Mouse (Mus musculus) limb, embryonic 15.5 days (tissue): ENCODE measurements around the gene Stn1. TPM values are rescaled to one million over a fixed set of nuclear protein-coding genes. Genes with fewer than 3 reads are reported as not detected.

Experiments used
- ATAC-seq: fragments of 200-750 bp; cut with Nextera tagmentation; 2 replicates; pipeline ENCODE4 v1.8.0; 2017; ENCODE audit warnings: low read depth, moderate TSS enrichment; ENCODE audit not compliant: insufficient number of reproducible peaks, low FRiP score, low TSS enrichment
- H3K27ac ChIP-seq: fragments of 300-500 bp; sonication (generic); 2 replicates; pipeline ENCODE4 v1.5.1; 2015; ENCODE audit warnings: moderate library complexity, mild to moderate bottlenecking, inconsistent platforms
- H3K27me3 ChIP-seq: fragments of 300-500 bp; sonication (generic); 2 replicates; pipeline ENCODE4 v1.6.1; 2015; ENCODE audit warnings: inconsistent platforms
- H3K36me3 ChIP-seq: fragments of 300-500 bp; sonication (generic); 2 replicates; pipeline ENCODE4 v1.6.1; 2015; ENCODE audit warnings: inconsistent platforms
- H3K4me1 ChIP-seq: fragments of 300-500 bp; sonication (generic); 2 replicates; pipeline ENCODE4 v1.6.1; 2015; ENCODE audit warnings: inconsistent platforms
- H3K4me2 ChIP-seq: fragments of 300-500 bp; sonication (generic); 2 replicates; pipeline ENCODE4 v1.6.1; 2015; ENCODE audit warnings: mild to moderate bottlenecking, inconsistent platforms
- H3K4me3 ChIP-seq: fragments of 300-500 bp; sonication (generic); 2 replicates; pipeline ENCODE4 v1.5.1; 2015; ENCODE audit warnings: mild to moderate bottlenecking, inconsistent platforms
- H3K9ac ChIP-seq: fragments of 300-500 bp; sonication (generic); 2 replicates; pipeline ENCODE4 v1.6.1; 2015; ENCODE audit warnings: inconsistent platforms
- H3K9me3 ChIP-seq: fragments of 300-500 bp; sonication (generic); 2 replicates; pipeline ENCODE4 v1.6.1; 2016; ENCODE audit warnings: inconsistent platforms
- WGBS: fragments of 180-500 bp; shearing (Covaris S2); methylation state at CpG from one replicate; pipeline ENCODE4 v1.1.7; 2015; 5-methylcytosine and 5-hydroxymethylcytosine counted together
- polyA plus RNA-seq: library from polyadenylated mRNA; unstranded; fragments of >200 nt; fragmentation: Nextera tagmentation; extraction: Ambion mirVana; gene quantifications from 2 replicates; pipeline ENCODE4 v1.2.1, GENCODE M21; 2015

Stn1 gene
- polyA plus RNA-seq, 1 experiment from 2014 or later: 52.2 TPM

DNA sequence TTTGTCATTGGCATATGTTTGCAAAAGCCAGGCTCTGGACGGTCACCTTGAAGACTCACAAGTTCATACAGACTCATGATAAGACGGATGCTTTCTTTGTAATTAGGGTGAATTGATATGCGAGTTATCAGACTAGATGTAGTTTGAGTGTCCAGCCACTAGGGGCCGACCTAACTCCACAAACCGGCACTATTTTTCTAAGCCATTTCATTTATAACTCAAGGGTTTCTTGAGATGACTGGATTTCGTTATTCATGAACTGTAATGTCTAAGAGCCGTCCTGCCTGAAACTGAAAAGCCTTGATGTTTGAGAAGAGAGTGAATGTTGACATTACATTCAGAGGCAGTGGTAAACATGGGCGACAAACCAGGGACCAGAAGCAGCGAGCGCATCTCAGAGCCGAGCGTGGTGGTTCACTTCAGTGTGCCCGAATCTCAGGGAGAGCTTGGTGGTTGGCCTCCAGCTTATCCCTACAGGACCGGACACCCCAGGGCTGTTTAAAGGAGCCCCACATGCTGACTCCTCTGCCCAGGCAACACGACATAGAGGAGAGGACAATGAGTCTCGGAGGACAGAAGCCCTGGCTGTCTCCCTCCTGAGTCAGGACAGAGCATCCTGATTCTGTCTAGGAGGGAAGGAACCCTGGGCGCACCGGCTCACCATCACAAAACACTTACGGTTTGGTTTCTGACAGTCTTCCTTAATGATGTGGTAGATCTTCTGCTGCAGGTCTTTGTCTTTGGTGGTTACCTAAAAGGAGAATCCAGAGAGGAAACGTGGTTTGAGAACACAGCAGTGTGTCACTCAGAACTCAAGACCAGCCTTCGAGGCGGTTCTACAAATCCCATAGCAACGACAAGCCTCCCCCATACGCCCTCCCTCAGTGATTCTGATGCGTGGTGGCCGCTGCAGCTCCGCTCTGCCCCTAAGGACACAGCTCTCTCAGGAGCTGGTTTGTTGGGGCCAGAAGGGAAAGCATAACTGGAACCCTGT lies 29.9 kb downstream of the Stn1 start:
- H3K4me1 ChIP-seq: peaks cover 16% of the 10 kb centered on the region
- H3K4me3 ChIP-seq: no peak overlapping the region
- 58% methylated on average over 27 of the region's 27 CpGs for WGBS
- no peaks in the 10 kb centered on the region for H3K27me3 ChIP-seq
- H3K36me3 ChIP-seq: peaks cover 28% of the 10 kb centered on the region
- H3K9me3 ChIP-seq: no peaks in the 10 kb centered on the region
- no peak for ATAC-seq
- H3K27ac ChIP-seq: peak overlapping the region; percentile 62
- no peak overlapping the region for H3K4me2 ChIP-seq
- no peak overlapping the region for H3K9ac ChIP-seq

DNA sequence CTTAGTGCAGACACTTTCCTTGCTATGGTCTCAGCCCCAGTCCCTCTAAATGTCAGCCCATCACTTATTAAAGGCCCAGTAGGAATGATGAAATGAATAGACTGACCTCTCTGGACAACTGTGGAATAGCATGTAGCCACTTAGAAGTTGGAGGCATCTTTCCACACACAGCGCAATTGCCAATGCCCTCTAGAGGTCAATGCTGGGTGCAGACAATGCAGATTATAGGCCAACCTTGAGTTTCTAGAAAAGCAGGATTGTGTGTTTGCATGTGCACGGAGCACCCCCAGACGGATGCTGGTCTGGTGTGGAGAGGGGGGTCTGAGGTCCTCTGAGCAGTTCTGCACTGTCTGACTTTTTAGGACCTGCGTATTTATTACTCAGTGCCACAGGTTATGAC lies 33.7 kb downstream of the Stn1 start:
- Histone ChIP-seq H3K36me3 (peaks cover 14% of the 10 kb centered on the region), H3K4me2 (no peak overlapping the region), H3K27ac (no peak overlapping the region), H3K4me3 (no peak overlapping the region), H3K9me3 (no peaks in the 10 kb centered on the region), H3K4me1 (peaks cover 25% of the 10 kb centered on the region), H3K27me3 (no peaks in the 10 kb centered on the region), H3K9ac (no peak overlapping the region)
- 76% methylated on average over 4 of the region's 4 CpGs for WGBS
- ATAC-seq: no peak

DNA sequence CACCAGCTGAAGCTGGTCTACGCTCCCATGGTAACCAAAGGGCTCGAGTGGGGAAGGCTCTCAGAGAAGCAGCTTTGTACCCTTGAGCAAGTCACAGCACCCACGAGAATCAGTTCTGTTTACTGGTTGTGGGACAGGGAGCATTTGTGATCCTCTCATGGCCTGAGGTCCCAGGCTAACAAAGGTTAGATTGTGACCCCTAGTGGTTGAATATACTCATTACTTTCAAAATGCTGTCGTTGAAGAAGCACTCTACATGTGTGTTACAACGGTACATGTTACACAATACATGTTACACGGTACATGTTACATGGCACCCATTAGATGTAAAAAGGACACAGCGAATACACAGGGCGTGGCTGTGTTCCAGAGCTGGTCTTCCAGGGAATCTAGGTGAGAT lies 34.7 kb downstream of the Stn1 start:
- H3K9me3 ChIP-seq: no peaks in the 10 kb centered on the region
- no peak overlapping the region for H3K4me3 ChIP-seq
- no peak overlapping the region for H3K9ac ChIP-seq
- WGBS: 69% methylated on average over 8 of the region's 8 CpGs
- peaks cover 24% of the 10 kb centered on the region for H3K4me1 ChIP-seq
- no peak overlapping the region for H3K4me2 ChIP-seq
- ATAC-seq: no peak
- H3K36me3 ChIP-seq: peaks cover 14% of the 10 kb centered on the region
- H3K27me3 ChIP-seq: no peaks in the 10 kb centered on the region
- no peak overlapping the region for H3K27ac ChIP-seq

DNA sequence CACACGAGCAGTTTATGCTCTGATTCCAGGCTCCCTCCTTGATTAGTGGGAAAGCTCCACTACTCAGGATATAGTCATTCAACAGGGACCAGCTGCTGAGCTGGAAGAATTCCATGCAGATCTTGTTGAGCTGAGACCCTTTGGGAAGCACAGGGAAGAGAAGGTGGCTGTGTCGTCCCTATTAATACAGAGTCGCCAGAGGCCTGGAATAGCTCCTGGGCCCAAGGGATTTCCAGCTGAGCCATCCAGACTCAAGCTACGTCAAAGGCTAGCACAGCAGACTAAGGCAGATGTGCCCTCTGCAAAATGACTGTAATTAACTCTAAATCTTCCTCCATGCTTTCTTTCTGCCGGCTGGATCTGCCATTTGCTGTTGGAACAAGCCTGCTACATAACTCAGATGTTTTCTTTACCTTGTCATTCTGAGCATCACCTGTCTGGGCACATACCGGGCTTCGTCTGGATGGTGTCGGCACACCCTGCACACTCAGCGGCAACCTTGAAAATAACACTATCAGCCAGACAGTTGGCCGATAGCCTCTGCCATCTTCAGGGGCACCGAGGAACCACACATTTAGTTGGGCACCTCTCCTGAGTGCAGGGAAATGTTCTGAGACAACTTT lies 36.8 kb downstream of the Stn1 start:
- H3K4me3 ChIP-seq: no peak overlapping the region
- peaks cover 8% of the 10 kb centered on the region for H3K36me3 ChIP-seq
- H3K9ac ChIP-seq: no peak overlapping the region
- peak overlapping the region; percentile 75 for H3K27ac ChIP-seq
- ATAC-seq: no peak
- no peaks in the 10 kb centered on the region for H3K9me3 ChIP-seq
- H3K4me1 ChIP-seq: peaks cover 27% of the 10 kb centered on the region
- H3K4me2 ChIP-seq: no peak overlapping the region
- WGBS: 56% methylated on average over 11 of the region's 11 CpGs
- no peaks in the 10 kb centered on the region for H3K27me3 ChIP-seq

DNA sequence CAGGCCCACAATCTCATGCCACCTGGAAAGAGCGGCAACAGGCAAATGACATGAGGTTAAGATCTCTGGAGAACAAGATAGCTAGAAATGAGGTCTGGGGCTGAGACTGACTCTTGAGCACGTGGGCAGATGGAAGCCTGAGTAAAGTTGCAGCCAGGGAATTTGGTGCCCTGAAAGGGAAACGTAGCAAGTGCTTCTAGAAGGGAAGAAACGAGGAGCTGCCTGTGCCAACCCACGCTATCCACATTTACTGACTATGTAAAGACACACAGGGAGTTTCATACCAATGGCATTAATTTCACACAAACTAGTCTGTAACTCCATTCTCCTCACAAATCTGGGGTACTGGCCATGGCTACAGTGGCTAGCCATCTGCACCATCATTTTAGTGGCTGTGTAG lies 37.5 kb downstream of the Stn1 start:
- Histone ChIP-seq H3K4me3 (no peak overlapping the region), H3K36me3 (peaks cover 3% of the 10 kb centered on the region), H3K9ac (no peak overlapping the region), H3K4me1 (peaks cover 27% of the 10 kb centered on the region), H3K9me3 (no peaks in the 10 kb centered on the region), H3K4me2 (no peak overlapping the region), H3K27me3 (no peaks in the 10 kb centered on the region), H3K27ac (peak overlapping the region; percentile 64; the same call in 1 of the 2 replicates)
- 72% methylated on average over 5 of the region's 5 CpGs for WGBS
- ATAC-seq: no peak

DNA sequence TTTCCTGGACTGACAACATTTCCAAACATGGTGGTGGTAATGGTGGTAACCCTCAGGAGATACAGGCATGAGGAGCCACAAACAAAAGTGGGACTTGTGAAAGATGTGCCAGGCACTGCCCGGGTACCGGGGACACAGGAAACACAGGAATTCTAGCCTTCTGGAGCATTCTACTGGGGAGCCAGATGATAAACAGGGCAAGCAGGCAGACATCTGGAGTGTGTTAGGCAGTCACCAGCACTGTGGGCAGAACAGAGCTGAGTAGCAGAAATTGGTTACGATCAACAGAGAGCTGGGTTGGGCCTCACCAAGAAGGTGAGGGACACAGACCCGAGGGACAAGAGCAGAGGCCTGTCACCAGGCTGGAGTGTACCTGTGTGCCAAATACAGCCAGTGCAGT lies 38.4 kb downstream of the Stn1 start:
- H3K9me3 ChIP-seq: no peaks in the 10 kb centered on the region
- H3K4me1 ChIP-seq: peaks cover 27% of the 10 kb centered on the region
- H3K27ac ChIP-seq: peak overlapping the region; percentile 64
- H3K36me3 ChIP-seq: peaks cover 3% of the 10 kb centered on the region
- no peak overlapping the region for H3K9ac ChIP-seq
- no peak for ATAC-seq
- no peak overlapping the region for H3K4me2 ChIP-seq
- no peak overlapping the region for H3K4me3 ChIP-seq
- no peaks in the 10 kb centered on the region for H3K27me3 ChIP-seq
- WGBS: 26% methylated on average over 4 of the region's 4 CpGs

DNA sequence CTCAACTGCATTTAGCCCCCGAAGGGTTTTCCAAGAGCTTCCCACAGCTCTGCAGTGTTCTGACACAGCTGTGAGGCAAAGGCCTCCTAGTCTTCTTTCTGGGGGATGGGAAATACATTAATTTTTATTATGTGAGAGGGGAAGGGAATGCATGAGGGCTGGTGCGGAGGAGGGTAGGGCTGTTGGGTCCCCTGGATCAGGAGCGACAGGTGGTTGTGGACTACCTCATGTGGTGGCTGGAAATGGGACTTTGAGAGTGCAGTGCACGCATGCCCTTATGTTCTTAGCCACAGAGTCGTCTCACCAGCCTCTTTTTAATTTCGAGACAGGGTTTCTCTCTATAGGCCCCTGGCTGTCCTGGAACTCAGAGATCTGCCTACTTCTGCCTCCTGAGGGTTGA lies 39.6 kb downstream of the Stn1 start:
- Histone ChIP-seq H3K9ac (no peak overlapping the region), H3K36me3 (no peaks in the 10 kb centered on the region; the same call in 1 of the 2 replicates), H3K4me3 (no peak overlapping the region), H3K27ac (peak overlapping the region; percentile 6; the same call in 1 of the 2 replicates), H3K9me3 (no peaks in the 10 kb centered on the region), H3K27me3 (no peaks in the 10 kb centered on the region), H3K4me2 (no peak overlapping the region), H3K4me1 (peaks cover 37% of the 10 kb centered on the region)
- no peak for ATAC-seq
- WGBS: 43% methylated on average over 6 of the region's 6 CpGs

DNA sequence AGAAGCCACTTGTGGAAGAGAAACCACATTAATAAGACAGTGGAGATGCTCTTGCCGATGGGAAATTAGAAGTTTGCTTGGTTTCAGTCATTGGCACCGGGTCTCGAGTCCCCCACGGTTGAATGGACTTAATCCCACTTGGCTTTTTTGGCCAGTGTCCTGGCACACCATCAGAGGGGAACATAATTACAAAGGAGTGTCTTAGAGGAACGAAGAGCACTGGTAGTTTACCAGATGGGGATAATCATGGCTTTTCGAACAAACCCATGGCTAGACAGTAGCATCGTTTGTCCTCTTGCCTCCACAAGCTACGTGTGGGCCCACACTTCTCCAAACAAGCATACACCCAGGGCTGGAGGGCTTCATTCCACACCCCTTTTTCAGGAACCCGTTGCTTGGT lies 40.0 kb downstream of the Stn1 start:
- H3K27ac ChIP-seq: peak overlapping the region; percentile 6; the same call in 1 of the 2 replicates
- no peak overlapping the region for H3K4me2 ChIP-seq
- no peaks in the 10 kb centered on the region for H3K27me3 ChIP-seq
- H3K4me1 ChIP-seq: peaks cover 38% of the 10 kb centered on the region
- H3K9ac ChIP-seq: no peak overlapping the region
- H3K4me3 ChIP-seq: no peak overlapping the region
- no peaks in the 10 kb centered on the region; the same call in 1 of the 2 replicates for H3K36me3 ChIP-seq
- no peak for ATAC-seq
- H3K9me3 ChIP-seq: no peaks in the 10 kb centered on the region
- 52% methylated on average over 9 of the region's 9 CpGs for WGBS

DNA sequence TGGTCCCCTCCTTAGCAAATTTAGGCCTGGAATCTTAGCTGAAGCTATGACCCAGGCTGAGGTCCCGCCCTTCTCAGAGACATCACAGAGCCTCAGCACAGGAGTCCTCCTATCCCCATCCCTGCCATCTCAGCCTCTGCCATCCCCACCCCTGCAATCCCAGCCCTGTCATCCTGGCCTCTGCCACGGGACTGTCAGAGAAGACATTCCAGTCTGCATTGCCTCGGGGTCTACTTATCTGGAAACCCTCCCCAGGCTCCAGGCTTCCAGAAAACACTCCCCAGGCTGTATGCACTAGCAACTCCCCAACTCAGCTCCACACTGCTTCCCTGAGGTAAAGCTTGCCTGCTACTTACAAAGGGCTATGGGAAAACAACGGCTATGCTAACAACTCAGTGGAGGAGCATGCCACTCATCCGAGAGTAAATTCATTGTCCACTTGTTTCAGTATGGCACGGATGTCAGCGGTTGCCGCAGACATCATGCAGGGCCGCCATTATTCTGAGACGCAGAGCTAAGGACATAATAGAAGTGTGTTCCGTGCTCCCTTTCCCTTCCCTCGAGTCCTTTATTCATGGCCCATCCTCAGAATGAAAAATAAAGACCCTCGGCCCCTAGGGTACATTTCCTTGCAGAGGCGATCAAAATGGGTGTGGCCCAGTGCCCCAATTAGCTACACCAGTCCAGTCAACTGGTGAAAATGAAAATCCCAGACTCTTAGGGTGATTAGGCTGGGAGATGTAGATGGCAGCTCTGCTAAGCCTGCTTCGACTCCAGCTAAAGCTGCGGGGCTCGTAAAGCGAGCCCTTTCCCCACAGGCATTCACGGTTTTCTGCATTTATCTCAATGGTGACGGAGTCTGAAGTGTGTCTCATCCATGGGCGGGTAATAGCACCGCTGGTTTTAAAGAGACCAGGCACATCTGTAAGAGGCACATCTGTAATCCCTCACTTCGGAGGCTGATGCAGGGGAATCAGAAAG lies 44.0 kb downstream of the Stn1 start:
- Histone ChIP-seq H3K27me3 (no peaks in the 10 kb centered on the region), H3K9me3 (no peaks in the 10 kb centered on the region), H3K27ac (peak overlapping the region; percentile 43; the same call in 1 of the 2 replicates), H3K4me1 (peaks cover 26% of the 10 kb centered on the region), H3K36me3 (no peaks in the 10 kb centered on the region), H3K4me2 (no peak overlapping the region), H3K4me3 (no peak overlapping the region), H3K9ac (no peak overlapping the region)
- ATAC-seq: no peak
- WGBS: 57% methylated on average over 23 of the region's 23 CpGs

DNA sequence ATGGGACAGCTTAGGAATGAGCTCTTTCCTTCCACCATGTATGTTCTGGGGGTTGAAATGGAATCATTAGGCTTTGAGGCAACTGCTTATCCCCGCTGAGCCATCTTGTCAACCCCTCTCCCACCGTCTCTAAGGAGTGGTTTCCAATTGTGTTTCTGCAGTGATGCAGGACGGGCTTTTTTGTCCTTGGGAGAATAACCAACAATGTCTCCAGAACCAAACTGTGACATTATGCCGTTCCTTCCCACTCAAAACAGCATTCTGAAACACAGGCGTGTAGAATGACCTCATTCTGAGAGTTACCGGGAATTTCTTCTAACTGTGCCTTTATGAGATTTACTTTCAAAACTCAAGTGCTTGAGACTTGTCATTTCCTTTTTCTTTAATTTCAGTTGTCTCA lies 44.9 kb downstream of the Stn1 start:
- H3K36me3 ChIP-seq: no peaks in the 10 kb centered on the region
- no peak overlapping the region for H3K4me2 ChIP-seq
- peak overlapping the region; percentile 57 for H3K27ac ChIP-seq
- peaks cover 19% of the 10 kb centered on the region for H3K4me1 ChIP-seq
- H3K4me3 ChIP-seq: no peak overlapping the region
- H3K9me3 ChIP-seq: no peaks in the 10 kb centered on the region
- WGBS: 78% methylated on average over 6 of the region's 6 CpGs
- H3K9ac ChIP-seq: no peak overlapping the region
- no peak for ATAC-seq
- no peaks in the 10 kb centered on the region for H3K27me3 ChIP-seq

DNA sequence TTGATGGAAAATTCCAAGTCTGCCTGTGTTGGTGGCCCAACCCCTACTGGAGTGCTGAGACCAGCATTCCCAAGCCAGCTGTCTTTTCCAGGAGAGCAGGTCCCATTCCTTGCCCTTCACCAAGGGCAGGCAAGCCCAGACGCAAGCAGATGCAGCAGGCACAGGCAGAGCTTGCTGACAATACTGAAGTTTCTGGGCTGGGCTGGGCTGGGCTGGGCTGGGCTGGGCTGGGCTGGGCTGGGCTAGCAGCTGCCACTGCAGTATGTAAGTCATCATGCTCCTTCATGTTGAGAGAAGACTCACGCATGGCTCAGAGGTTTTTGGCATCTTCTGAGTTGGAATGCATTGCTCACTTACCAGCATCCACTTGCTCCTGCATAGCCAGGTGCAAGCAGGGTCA lies 45.5 kb downstream of the Stn1 start:
- Histone ChIP-seq H3K27ac (peak overlapping the region; percentile 57; the same call in 1 of the 2 replicates), H3K27me3 (no peaks in the 10 kb centered on the region), H3K9ac (no peak overlapping the region), H3K4me2 (no peak overlapping the region), H3K9me3 (no peaks in the 10 kb centered on the region), H3K4me1 (peaks cover 13% of the 10 kb centered on the region; the same call in 1 of the 2 replicates), H3K36me3 (no peaks in the 10 kb centered on the region), H3K4me3 (no peak overlapping the region)
- 54% methylated on average over 2 of the region's 2 CpGs for WGBS
- ATAC-seq: peak; percentile 50; the same call in 1 of the 2 replicates
